Mouse (Mus musculus): Measurements from ENCODE around the gene Gnl2.

DNA sequence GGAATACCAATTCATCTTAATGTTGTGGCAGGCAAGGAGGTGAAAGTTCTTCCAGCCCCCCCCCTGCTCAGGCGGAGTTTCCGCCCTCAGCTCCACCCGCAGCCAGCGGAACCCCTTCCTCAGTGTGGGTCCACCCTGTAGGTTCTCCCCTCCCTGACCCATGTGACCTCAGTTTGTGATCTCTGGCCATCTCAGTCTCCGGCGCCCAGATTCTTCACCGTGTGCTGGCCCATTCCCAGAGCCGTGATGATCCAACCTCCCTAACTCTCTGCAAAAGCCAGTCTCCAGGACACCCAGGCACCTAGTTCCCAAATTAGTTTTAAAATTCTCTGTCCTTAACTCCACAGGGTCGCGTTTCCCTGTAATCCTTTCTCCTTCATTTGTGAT, 28.7 kb upstream of the Gnl2 start:
- TF ChIP-seq POLR2A (IDR thresholded peaks at IDR 0.05; ENCODE audit: borderline replicate concordance, extremely low read depth, insufficient read depth, insufficient read length, poor library complexity, severe bottlenecking) (no peak), CTCF (IDR thresholded peaks at IDR 0.05; ENCODE audit: borderline replicate concordance, extremely low read depth, insufficient read depth, insufficient read length) (no peak)
